Mouse (Mus musculus): ENCODE data around the gene Cfdp1. TPM values are rescaled to one million over a fixed set of nuclear protein-coding genes. Genes with fewer than 3 reads are reported as not detected.

Gene Cfdp1
- total RNA-seq (2015), result 62.8 and 71.2 TPM in 2 replicates
- total RNA-seq (2017), result 100 TPM in 2 replicates

DNA sequence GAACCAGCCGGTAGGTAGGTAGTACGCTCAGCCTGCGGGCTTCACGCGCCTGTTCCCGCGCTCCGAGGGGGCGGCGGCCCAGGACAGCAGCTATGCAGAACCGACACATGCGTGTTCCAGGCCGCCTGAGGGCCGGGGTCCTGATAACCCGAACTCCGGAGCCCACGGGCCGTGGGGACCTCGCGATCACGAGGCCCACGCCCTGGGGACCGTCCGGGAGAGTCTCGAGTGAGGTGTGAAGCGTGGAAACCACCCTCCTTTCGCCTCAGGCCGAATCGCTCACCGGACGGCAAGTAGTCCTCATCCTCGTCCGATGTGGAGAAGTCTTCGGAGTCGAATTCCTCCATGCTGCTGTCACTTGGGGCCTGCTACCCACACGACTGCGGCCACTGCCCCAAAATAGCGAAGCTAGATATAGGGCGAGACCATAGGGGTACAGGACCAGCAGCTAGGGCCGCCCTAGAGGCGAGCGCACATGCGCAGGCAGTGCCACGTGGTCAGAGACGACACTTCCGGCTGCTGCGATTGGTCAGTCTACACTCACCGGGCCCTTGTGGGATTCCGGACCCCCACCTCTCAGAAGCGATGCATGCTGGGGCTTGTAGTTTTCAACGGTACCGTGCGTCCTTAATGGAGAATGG, at the start of gene Cfdp1:
Gene Cfdp1 (minus strand): TSS at position 431 of the 641 bp plus-strand sequence.
- peak; percentile 100 for ATAC-seq (ENCODE audit: poor library complexity, severe bottlenecking)

DNA sequence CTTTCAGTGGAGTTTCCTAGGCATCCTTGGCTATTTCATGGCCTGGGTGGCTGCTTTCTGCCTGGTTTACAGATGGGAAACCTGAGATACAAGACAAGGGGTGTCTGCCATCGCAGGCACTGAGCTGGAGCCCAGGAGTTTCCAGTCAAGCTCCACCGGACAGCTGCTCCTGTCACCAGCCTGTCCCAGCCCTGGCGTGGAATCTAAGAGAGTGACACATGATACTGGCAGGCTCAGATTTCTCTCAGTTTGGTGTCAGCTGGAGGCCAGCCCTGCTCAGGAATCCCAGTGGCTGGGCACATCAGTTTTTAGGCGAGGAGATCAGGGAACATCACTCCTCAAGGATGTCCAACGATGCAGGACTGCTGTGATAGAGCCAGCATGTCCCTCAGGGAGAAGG, 48.0 kb upstream of the Cfdp1 start:
- ATAC-seq (ENCODE audit: poor library complexity, severe bottlenecking), result no peak

DNA sequence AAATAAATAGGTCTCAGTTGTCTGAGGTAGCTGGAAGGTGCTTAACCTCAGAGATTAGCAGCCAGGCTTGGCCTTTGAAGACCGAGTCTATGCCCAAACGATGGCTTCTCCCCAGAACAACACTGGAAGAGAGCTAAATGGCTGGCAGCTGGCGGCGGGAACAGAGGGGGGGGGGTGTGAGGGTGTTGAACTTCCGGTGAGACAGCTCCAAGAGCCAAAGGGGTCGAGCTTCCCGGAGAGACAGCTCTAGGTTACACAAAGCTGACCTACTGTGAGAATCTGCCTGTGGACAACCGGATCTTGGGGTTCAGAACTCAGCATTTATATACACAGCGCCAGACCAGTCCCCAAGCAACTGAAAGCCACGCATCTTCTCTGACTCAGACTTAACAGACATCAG, 44.5 kb upstream of the Cfdp1 start:
- ATAC-seq (ENCODE audit: poor library complexity, severe bottlenecking), result no peak

DNA sequence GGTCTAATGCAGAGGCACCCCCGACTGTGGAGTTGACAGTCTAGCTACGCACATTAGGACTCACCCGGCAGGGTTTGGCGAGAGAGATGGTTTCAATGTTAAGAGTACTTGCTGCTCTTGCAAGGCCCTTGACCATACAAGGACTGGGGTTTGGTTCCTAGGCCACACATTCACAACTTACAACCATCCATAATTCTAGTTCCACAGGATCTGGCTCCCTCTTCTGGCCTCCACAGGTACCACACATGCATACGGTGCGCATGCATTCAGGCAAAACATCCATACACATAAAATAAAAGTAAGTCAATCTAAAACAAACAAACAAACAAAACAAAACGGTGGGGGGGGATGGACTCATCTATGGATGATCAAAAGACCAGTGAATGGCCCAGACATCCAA, 40.9 kb upstream of the Cfdp1 start:
- ATAC-seq (ENCODE audit: poor library complexity, severe bottlenecking), result no peak

DNA sequence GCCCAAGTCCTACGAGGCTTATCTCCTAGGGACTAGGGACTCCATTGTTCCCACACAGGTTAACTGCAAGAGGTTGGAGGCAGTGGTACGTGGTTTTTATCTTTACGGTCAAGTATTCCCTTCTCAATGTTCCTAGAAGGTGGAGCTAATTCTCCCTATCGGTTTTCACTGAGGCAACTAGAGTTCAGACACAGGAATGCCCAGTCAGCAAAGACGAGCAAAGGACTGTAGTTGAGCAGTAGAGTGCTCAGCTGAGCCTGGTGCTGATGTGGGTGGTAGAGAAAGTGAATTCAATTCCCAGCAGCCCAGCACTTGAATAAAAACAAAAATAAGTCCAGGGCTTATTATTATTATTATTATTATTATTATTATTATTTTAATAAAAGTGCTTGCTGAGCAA, 38.5 kb upstream of the Cfdp1 start:
- ATAC-seq (ENCODE audit: poor library complexity, severe bottlenecking), result no peak

DNA sequence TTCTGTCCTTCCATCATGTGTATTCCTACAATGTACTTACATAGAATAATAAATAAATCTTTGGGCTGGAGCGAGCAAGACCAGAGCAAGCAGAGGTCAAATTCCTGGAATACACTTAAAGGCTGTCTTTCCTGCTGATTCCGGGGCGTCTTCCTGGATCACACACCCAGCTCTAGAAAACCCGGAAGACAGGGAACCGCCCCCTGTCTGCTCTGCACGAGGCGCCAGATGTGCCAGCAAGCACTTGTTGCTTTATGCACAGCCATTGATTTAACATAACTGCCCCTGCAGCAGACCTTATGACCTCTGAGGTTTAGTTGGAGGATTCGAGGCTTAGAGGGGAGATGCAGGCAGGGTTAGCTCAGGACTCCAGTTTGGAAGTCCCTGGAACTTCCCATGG, 37.9 kb upstream of the Cfdp1 start:
- ATAC-seq (ENCODE audit: poor library complexity, severe bottlenecking), result no peak

DNA sequence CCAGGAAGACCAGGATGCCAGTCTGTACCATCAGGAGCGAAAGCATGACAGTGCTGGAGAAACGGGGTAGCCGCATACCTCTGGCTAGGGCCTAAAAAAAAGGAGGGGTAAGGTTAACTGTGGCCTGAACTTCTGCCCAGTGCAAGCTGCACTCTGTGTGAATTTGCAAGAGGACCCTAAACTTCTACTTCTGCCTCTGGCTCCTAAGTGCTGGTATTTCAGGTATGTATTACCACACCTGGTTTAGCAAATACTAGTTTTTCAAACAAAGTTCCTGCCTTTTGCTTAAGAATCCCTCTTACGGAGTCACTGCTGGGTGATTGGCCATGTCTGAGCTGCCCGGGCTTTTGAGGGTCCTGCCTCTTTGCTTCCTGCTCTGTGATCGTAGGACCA, 36.8 kb upstream of the Cfdp1 start:
- peak; percentile 15; the same call in 1 of the 2 replicates for ATAC-seq (ENCODE audit: poor library complexity, severe bottlenecking)

DNA sequence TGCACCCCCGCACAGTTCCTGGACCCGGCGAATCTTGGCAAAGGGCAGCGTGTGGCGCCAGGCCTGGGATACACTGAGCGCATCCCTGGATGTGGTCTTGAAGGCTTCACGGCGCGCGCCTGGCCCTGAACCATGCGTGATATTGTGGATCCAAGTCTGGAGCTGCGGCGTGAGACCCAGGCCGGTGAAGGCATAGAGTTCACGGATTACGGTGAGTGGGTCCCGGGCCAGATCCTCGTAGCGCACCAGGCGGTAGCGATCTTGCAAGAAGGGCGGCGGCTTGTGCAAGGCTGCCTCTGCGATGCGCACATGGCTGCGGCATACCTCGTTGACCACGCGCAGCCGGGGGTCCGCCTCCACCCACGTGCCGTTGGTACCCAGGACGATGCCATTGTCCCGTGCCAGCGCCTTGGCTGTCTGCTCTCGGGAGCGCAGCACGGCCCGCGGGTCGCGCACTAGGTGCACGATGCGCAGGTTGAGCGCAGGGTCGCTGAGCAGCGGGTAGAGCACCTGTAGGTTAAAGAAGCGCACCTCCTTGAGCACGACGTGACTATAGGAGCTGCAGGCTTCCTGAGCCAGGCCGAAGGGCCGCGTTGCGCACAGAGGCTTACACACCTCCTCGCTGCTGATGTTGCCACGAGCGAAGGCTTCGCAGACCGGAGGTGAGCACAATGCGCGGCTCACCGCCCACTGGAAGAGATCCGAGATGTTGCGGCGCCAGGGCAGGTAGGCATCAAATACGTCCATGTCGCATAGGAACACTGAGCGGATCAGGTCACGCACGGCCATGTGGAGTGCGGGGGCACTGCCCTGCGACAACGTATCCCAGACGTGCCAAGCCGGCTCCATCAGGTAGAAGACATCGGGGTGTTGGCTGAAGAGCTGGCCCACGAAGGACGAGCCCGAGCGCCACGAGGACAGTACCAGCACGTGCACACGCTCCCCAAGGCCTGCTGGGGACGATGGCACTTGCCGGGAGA, 36.1 kb upstream of the Cfdp1 start:
- ATAC-seq (ENCODE audit: poor library complexity, severe bottlenecking), result no peak

DNA sequence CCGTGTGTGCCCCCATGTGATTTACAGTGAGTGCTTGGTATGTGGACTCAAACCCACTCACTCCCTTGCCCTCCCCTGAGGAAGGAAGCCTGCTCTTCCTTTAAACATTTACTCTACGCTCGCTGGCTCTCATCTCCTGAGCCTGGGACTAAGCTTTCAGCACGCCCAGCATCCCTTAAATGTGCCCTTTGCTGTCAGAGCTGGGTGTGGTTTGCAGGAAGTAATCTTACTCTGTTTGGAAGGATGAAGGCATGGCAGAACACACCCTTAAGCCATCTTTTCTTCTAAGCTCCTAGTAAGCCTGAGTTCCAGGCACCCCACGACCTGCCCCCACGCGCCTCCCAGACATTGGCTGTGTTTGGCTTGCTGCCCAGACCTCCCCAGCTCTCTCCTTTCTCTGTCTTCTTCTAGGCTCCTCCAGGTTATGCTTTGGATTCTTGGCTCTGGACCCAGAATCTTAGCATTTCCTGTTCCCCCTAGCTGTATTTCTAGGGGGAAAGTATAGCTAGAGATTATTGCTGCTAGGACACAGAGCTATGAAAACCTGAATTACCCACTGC, 34.1 kb upstream of the Cfdp1 start:
- ATAC-seq (ENCODE audit: poor library complexity, severe bottlenecking), result no peak

DNA sequence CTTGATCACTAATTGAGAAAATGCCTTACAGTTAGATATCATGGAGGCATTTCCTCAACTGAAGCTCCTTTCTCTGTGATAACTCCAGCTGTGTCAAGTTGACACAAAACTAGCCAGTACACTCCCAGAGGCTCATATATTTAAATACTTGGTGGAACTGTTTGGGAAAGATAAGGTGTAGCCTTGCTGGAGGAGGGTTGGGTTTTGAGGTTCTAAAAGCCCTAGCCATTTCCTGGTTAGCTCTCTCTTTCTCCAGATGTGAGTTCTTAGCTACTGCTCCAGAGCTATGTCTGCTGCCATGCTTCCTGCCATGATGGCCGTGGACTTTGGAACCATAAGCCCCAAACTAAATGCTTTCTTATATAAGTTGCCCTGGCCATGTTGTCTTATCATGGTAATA, 33.4 kb upstream of the Cfdp1 start:
- no peak for ATAC-seq (ENCODE audit: poor library complexity, severe bottlenecking)

DNA sequence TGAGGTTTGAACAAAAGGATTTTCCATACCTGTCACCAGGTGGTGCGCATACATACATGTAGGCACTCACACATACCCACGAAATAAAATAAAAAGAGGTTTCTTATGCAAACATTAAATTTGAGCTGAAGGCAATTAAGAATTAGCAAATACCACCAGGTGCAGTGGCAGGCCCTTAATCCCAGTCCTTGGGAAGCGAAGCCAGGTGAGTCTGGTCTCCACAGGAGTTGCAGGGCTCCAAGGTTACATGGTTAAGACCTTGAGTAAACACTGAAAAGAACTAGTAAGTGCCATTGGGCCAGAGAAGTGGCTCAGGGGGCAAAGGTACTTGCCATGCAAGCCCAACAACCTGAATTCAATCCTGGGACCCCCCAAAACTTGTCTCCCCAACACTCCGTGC, 29.5 kb upstream of the Cfdp1 start:
- ATAC-seq (ENCODE audit: poor library complexity, severe bottlenecking), result no peak

DNA sequence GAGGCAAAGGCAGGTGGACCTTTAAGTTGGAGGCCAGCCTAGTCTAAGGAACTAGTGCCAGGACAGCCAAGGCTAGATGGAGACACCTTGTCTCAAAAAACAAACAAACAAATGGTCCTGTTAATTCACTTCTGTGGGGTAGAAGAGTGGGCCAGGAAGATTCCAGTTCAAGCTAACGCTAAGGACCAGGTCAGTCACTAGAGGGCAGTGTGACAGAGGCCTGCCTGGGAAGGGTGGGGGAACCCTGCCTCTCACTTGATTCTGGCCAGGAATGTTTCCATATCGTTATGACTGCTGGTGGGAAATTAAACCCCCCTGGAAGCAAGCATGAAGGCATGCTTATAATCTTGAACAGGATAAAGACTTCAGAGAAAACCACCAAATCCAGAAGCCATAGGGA, 27.5 kb upstream of the Cfdp1 start:
- ATAC-seq (ENCODE audit: poor library complexity, severe bottlenecking), result peak; percentile 69

DNA sequence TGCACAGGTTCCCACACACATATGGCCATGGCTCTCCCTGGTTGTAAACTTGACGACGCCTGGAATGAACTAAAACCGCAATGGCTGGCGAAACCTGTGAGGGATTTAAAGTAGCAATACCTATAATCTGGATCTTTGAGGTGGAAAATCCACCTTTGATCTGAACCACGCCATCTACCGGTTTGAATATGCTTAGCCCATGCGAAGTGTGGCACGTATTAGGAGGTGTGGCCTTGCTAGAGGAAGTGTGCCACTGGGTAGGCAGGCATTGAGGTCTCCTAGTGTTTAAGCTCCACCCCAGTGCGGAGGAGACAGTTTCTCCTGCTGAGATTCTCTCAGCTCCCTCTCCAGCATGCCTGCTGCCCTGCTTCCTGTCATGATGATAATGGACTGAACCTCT, 23.6 kb upstream of the Cfdp1 start:
- ATAC-seq (ENCODE audit: poor library complexity, severe bottlenecking), result peak; percentile 23; the same call in 1 of the 2 replicates

DNA sequence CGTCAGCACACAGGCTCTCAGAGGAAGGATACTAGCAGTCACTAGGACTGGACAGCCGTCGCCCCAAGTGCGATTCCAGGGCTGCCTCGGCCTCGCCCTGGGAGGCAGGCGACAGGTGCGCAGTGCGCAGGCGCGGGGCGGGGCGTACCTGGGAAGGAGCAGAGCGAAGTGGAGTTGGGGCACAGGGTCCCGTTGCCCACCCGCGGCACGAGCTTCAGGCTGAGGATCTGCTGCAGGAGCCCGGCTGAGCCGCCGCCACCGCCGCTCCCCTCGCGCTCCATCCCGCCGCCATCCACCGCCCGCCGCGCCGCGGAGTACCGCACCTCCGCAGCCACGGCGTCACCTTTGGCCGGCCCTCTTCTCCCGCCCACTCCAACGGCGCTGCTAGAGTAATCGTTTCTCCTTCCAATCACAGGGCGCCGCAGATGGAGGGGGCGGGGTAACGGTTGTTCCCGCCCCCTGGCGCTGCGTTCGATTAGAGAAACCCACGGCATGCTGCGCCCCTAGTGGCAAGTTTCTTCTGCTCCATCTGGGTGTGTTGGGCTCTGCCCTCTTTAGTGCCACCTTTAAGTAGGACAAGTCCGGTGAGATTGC, 22.4 kb upstream of the Cfdp1 start, which contains the start of gene Tmem170:
Gene Tmem170 (minus strand): TSS at position 396 of the 594 bp plus-strand sequence.
- peak; percentile 95 for ATAC-seq (ENCODE audit: poor library complexity, severe bottlenecking)

DNA sequence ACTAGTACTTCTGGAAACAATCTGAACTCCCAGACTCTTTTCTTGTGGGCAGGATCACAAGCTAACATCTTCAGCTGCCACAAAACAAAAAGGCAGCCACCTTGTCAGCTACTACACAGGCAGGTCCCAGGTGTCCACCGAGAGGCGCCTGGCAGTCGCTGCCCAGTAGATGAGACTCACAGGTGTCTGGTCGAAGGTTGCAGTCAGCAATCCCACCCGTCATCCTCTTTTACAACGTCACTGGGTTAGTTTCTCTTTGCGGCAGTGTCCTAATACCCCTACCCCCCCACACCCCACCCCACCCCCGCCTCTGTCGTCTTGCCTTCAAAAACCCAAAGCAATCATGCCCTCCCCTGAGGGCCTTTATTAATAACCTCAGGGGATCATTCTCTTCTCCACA, 21.7 kb upstream of the Cfdp1 start:
- ATAC-seq (ENCODE audit: poor library complexity, severe bottlenecking), result peak; percentile 50

DNA sequence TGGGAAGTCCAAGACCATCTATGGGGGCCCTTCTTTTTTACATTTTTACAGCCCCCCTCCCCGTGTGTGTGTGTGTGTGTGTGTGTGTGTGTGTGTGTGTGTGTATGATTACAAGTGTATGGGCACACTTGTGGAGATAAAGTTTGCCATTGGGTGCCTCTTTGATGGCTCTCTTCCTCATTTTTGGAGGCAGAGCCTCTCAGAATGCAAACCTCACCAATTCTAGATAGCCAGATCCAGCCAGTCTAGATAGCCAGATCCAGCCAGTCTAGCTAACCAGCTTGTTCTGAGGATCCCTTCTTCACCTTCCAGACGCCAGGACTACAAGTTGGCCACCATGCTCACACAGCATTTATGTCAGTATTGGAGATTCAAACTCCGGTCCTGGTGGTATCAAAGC, 17.2 kb upstream of the Cfdp1 start:
- ATAC-seq (ENCODE audit: poor library complexity, severe bottlenecking), result no peak

DNA sequence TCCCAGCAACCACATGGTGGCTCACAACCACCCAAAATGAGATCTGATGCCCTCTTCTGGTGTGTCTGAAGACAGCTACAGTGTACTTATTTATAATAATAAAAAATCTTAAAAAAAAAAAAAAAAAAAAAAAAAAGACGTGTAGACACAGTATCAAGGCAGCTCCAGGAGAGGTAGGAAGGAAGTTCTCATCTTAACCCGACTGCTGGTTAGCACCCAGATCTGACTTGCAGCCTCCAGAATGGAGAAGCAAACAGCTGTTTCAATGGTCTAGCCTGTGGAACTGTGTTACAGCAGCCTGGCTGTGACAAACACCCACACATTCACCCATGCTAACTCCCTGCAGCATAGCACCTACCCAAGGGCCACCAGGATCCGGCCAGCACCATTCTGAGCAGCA, 16.3 kb upstream of the Cfdp1 start:
- no peak for ATAC-seq (ENCODE audit: poor library complexity, severe bottlenecking)

DNA sequence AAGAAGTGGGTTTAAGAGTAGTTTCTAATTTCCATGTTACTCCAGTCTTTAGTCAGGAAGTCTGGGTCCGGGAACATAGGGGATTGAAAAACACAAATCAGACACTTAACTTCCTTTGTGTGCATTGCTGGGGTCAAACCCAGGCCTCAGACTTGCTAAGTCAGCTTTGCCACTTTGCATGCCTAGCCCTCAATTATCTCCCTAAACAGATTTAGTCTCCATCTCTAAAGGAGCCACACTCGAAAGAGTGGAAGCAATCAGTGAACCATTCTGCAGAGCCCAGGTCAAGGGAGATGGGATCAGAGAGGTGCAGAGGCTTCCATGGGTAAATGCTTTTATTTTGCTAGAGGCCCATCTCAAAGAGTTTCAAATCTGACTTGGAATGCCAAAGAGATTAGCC, 14.6 kb upstream of the Cfdp1 start:
- ATAC-seq (ENCODE audit: poor library complexity, severe bottlenecking), result no peak

DNA sequence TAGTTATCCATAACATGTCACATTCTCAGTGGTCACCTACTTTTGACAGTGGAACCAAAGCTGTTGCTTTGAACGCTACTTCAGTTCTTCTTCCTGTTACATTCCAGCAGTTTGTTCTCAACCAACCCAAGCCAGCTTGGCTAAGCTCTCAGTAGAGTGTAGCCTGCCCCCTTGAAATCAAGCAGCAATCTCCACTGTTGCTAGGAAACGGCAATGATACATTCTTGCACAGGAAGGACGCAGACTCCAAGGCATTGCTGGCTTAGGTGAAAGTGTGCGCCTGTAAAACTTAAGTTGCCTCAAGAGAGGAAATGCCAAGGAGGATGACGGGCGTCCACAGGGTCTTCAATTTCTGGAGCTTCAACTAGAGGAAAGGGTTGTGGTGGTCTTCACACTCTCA, 11.8 kb upstream of the Cfdp1 start:
- no peak for ATAC-seq (ENCODE audit: poor library complexity, severe bottlenecking)

DNA sequence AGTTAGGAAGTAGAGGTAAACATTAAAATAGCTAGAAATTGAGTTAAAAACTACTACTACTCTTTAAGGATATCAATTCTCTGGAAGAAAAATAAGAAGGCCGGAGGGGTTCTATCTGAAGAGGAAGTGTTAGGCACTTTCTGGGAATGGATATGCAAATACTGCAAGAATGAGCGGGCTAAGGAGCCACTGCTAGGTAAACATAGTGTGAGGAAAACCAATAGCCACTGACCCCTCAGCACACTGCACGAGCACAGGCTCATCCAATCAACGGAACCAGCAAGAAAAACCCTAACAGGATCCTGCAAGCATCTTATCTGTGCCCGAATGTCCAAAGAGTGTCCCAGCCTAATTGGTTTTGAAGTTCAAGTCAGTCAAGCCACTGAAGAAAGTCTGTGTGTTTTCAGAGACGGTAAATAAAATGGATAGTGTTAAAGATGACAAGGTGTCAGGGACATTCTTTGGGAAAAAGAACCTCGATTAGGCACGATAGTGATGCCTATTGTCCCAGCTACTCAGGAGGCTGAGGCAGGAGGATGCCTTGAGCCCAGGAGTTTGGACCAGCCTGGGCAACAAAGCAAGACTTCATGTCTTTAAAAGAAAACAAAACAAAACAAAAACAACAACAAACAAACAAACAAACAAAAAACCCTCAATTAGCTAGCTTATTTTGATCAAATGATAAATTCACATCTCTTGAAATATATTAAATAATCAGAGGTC, 11.2 kb upstream of the Cfdp1 start:
- no peak for ATAC-seq (ENCODE audit: poor library complexity, severe bottlenecking)

DNA sequence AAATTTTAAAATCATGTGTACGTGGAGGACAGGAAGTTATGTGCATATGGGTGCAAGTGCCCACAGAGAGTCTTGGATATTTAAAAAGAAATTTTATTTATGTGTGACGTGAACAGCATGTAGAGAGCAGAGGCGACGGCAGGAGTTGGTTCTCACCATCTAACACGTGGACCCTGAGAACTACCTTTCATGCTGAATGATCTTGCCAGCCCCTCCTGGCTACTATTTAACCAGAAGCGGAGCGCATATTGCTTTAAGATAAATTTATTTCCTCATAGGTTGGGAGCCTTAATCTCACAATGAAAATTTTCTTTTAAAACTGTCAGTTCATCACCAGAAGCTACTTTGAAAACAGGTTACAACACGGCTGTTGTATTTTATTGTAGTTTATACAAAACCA, 10.6 kb upstream of the Cfdp1 start:
- ATAC-seq (ENCODE audit: poor library complexity, severe bottlenecking), result no peak
